Mouse (Mus musculus): ENCODE data around the gene Spata31d1b.
"Not testable (repeated sequence)": the region's sequence is repeated elsewhere in the genome, so short reads cannot be mapped to it uniquely, and the experiment has no call there.

Gene Spata31d1b

GRCm38 (mm10) chr13:59695781-59696180, 16.3 kb upstream of the Spata31d1b start:
- DNase-seq, result no peak

- DNase-seq, result no peak
Measured at GRCm38 (mm10) chr13:59699131-59699530, 13.0 kb upstream of the Spata31d1b start.

- not testable (repeated sequence) for DNase-seq
Measured at GRCm38 (mm10) chr13:59700137-59700536, 11.9 kb upstream of the Spata31d1b start.

GRCm38 (mm10) chr13:59703514-59703913, 8.6 kb upstream of the Spata31d1b start:
- no peak for DNase-seq

GRCm38 (mm10) chr13:59704562-59704961, 7.5 kb upstream of the Spata31d1b start:
- DNase-seq, result no peak

- DNase-seq, result no peak
Measured at GRCm38 (mm10) chr13:59710230-59710629, 1.9 kb upstream of the Spata31d1b start, which contains the start of gene Spata31d1a. Spata31d1a (minus strand) TSS chr13:59710330.

GRCm38 (mm10) chr13:59713710-59714109, 1.6 kb downstream of the Spata31d1b start:
- DNase-seq, result no peak

- DNase-seq, result not testable (repeated sequence)
Measured at GRCm38 (mm10) chr13:59718857-59719440, 6.9 kb downstream of the Spata31d1b start.

GRCm38 (mm10) chr13:59719475-59719874, 7.4 kb downstream of the Spata31d1b start:
- DNase-seq, result no peak

- not testable (repeated sequence) for DNase-seq
Measured at GRCm38 (mm10) chr13:59722089-59722488, 10.0 kb downstream of the Spata31d1b start.

- DNase-seq, result no peak
Measured at GRCm38 (mm10) chr13:59726139-59726867, 14.2 kb downstream of the Spata31d1b start.

GRCm38 (mm10) chr13:59728378-59729093, 16.5 kb downstream of the Spata31d1b start:
- peak; percentile 83 to 85 for DNase-seq

- no peak for DNase-seq
Measured at GRCm38 (mm10) chr13:59731652-59732051, 19.6 kb downstream of the Spata31d1b start, which contains the start of gene Spata31d1d. Spata31d1d (minus strand) TSS chr13:59731752.

GRCm38 (mm10) chr13:59733936-59734335, 21.9 kb downstream of the Spata31d1b start:
- no peak for DNase-seq

GRCm38 (mm10) chr13:59734347-59734746, 22.3 kb downstream of the Spata31d1b start:
- DNase-seq, result not testable (repeated sequence)

- no peak for DNase-seq
Measured at GRCm38 (mm10) chr13:59735190-59735589, 23.1 kb downstream of the Spata31d1b start.

- DNase-seq, result no peak
Measured at GRCm38 (mm10) chr13:59738455-59738854, 26.4 kb downstream of the Spata31d1b start.

GRCm38 (mm10) chr13:59739397-59739796, 27.3 kb downstream of the Spata31d1b start:
- DNase-seq, result no peak

GRCm38 (mm10) chr13:59741096-59741495, 29.0 kb downstream of the Spata31d1b start:
- no peak for DNase-seq

GRCm38 (mm10) chr13:59741697-59742096, 29.6 kb downstream of the Spata31d1b start:
- no peak for DNase-seq

GRCm38 (mm10) chr13:59745462-59745861, 33.4 kb downstream of the Spata31d1b start:
- no peak for DNase-seq

- no peak for DNase-seq
Measured at GRCm38 (mm10) chr13:59746164-59746563, 34.1 kb downstream of the Spata31d1b start.

- no peak for DNase-seq
Measured at GRCm38 (mm10) chr13:59746711-59747110, 34.6 kb downstream of the Spata31d1b start, which contains the start of gene 1700014D04Rik. 1700014D04Rik (minus strand) TSS chr13:59746752.

Data from cerebellum, adult 18-20 months (tissue).